8 mouse cellular contexts compared by ENCODE assay signal in the genomic region with DNA sequence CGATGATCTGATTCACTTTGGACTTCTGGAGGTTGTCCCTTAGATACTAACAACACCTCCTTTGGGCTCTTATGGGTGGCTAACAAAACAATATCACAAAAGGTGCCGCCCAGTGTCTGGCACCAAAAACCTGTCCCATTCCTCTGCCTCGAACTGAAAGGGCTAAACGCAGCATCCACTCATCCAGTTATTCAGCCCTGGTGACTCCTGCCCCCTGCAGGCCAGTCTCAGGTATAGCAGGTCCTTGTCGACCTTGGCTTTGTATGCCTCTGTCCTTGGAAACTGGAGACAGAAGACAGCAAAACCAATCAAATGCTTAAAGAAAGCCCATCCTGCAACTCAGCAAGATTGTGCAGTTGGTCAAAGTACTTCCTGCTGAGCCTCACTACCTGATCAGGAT. TPM values are rescaled to one million over a fixed set of nuclear protein-coding genes. Genes with fewer than 3 reads are reported as not detected.
A peak's percentile ranks its signal among the peaks of the same experiment; 100 is the strongest.
DNase-seq lines count a peak whose midpoint lies in the region; ATAC-seq and TF ChIP-seq lines count a peak whose summit lies in the region.

No protein-coding gene starts in this region.

- peak; percentile 75 for TF ChIP-seq CTCF in heart, postnatal 0 days (IDR thresholded peaks at IDR 0.05; ENCODE audit: low read depth)

- no peak overlapping the region for H3K4me3 ChIP-seq in heart, postnatal 0 days (ENCODE audit: low read depth, low read length)
- H3K4me3 ChIP-seq in heart, embryonic 12.5 days: no peak overlapping the region
- no peak overlapping the region for H3K4me3 ChIP-seq in embryonic facial prominence, embryonic 11.5 days (ENCODE audit: low read depth, low read length)
- H3K4me3 ChIP-seq in heart, embryonic 11.5 days (ENCODE audit: low read depth, low read length): no peak overlapping the region

- no peak overlapping the region for H3K4me2 ChIP-seq in heart, postnatal 0 days (ENCODE audit: low read depth, low read length)
- no peak overlapping the region for H3K4me2 ChIP-seq in heart, embryonic 12.5 days
- H3K4me2 ChIP-seq in embryonic facial prominence, embryonic 11.5 days (ENCODE audit: low read depth, low read length): no peak overlapping the region
- H3K4me2 ChIP-seq in heart, embryonic 11.5 days: no peak overlapping the region

- no peak overlapping the region for H3K9ac ChIP-seq in heart, postnatal 0 days (replicated peaks; ENCODE audit: low read depth, low read length)
- no peak overlapping the region for H3K9ac ChIP-seq in heart, embryonic 12.5 days
- no peak overlapping the region for H3K9ac ChIP-seq in embryonic facial prominence, embryonic 11.5 days (replicated peaks; ENCODE audit: low read length)
- H3K9ac ChIP-seq in heart, embryonic 11.5 days (ENCODE audit: low read depth, low read length): no peak overlapping the region

- no peaks in the 10 kb centered on the region for H3K9me3 ChIP-seq in heart, postnatal 0 days (replicated peaks; ENCODE audit: control insufficient read depth, low read length)
- H3K9me3 ChIP-seq in heart, embryonic 12.5 days (replicated peaks): no peaks in the 10 kb centered on the region
- no peaks in the 10 kb centered on the region for H3K9me3 ChIP-seq in embryonic facial prominence, embryonic 11.5 days (replicated peaks; ENCODE audit: control insufficient read depth, low read length)
- H3K9me3 ChIP-seq in heart, embryonic 11.5 days (replicated peaks; ENCODE audit: control insufficient read depth, low read length): no peaks in the 10 kb centered on the region

- 50% methylated on average over 5 of the region's 5 CpGs for WGBS in heart, postnatal 0 days
- WGBS in heart, embryonic 12.5 days: 41% methylated on average over 5 of the region's 5 CpGs
- 55% methylated on average over 5 of the region's 5 CpGs for WGBS in embryonic facial prominence, embryonic 11.5 days
- WGBS in heart, embryonic 11.5 days (ENCODE audit: insufficient replicate concordance): 46% methylated on average over 5 of the region's 5 CpGs

- TF ChIP-seq EP300 in heart, postnatal 0 days (IDR thresholded peaks at IDR 0.05; ENCODE audit: low read depth): no peak

- no peak for DNase-seq in heart, postnatal 0 days (ENCODE audit: low spot score)
- peak; percentile 59 for DNase-seq in 416B (ENCODE audit: low read depth)
- DNase-seq in T-cell, adult 2 months (ENCODE audit: low spot score): peak; percentile 61
- DNase-seq in embryonic facial prominence, embryonic 11.5 days (ENCODE audit: low spot score): peak; percentile 56
- peak; percentile 40 to 62 for DNase-seq in natural killer cell, adult 2 months (ENCODE audit: low spot score in 2 of 2)
- DNase-seq in left cerebral cortex, postnatal 25 days (ENCODE audit: low spot score in 2 of 2): no peak

- peaks cover 43% of the 10 kb centered on the region for H3K27me3 ChIP-seq in heart, postnatal 0 days (ENCODE audit: control insufficient read depth, insufficient read depth, low read length)
- H3K27me3 ChIP-seq in heart, embryonic 12.5 days (replicated peaks): peaks cover 68% of the 10 kb centered on the region
- peaks cover 36% of the 10 kb centered on the region for H3K27me3 ChIP-seq in embryonic facial prominence, embryonic 11.5 days (ENCODE audit: control insufficient read depth, insufficient read depth, low read length)
- peaks cover 49% of the 10 kb centered on the region for H3K27me3 ChIP-seq in heart, embryonic 11.5 days (ENCODE audit: control insufficient read depth, insufficient read depth, low read length)

- no peak for ATAC-seq in heart, postnatal 0 days (ENCODE audit: insufficient read depth, low read depth)
- no peak for ATAC-seq in heart, embryonic 12.5 days (ENCODE audit: insufficient number of reproducible peaks, low FRiP score)
- no peak for ATAC-seq in embryonic facial prominence, embryonic 11.5 days (replicated peaks; ENCODE audit: insufficient number of reproducible peaks, low FRiP score, low TSS enrichment, low read depth)
- no peak for ATAC-seq in heart, embryonic 11.5 days (replicated peaks; ENCODE audit: insufficient number of reproducible peaks, low FRiP score, low TSS enrichment)

- intact Hi-C loops in left cerebral cortex, postnatal 25 days (cut with DNase I): no loop called here

- peaks cover 12% of the 10 kb centered on the region for H3K4me1 ChIP-seq in heart, postnatal 0 days (ENCODE audit: control insufficient read depth, insufficient read depth)
- H3K4me1 ChIP-seq in heart, embryonic 12.5 days (replicated peaks): peaks cover 50% of the 10 kb centered on the region
- H3K4me1 ChIP-seq in embryonic facial prominence, embryonic 11.5 days (ENCODE audit: control insufficient read depth, insufficient read depth, low read length): peaks cover 10% of the 10 kb centered on the region
- peaks cover 30% of the 10 kb centered on the region for H3K4me1 ChIP-seq in heart, embryonic 11.5 days (ENCODE audit: control insufficient read depth, insufficient read depth, low read length)

- H3K27ac ChIP-seq in heart, postnatal 0 days (ENCODE audit: low read depth): no peak overlapping the region
- H3K27ac ChIP-seq in heart, embryonic 12.5 days (ENCODE audit: poor library complexity, severe bottlenecking): no peak overlapping the region
- no peak overlapping the region for H3K27ac ChIP-seq in embryonic facial prominence, embryonic 11.5 days (replicated peaks; ENCODE audit: low read depth, low read length)
- no peak overlapping the region for H3K27ac ChIP-seq in heart, embryonic 11.5 days (ENCODE audit: low read depth, low read length)

- no peaks in the 10 kb centered on the region for H3K36me3 ChIP-seq in heart, postnatal 0 days (replicated peaks; ENCODE audit: control insufficient read depth, insufficient read depth, low read length)
- H3K36me3 ChIP-seq in heart, embryonic 12.5 days: no peaks in the 10 kb centered on the region
- no peaks in the 10 kb centered on the region for H3K36me3 ChIP-seq in embryonic facial prominence, embryonic 11.5 days (replicated peaks; ENCODE audit: control insufficient read depth, insufficient read depth, low read depth, low read length)
- no peaks in the 10 kb centered on the region for H3K36me3 ChIP-seq in heart, embryonic 11.5 days (ENCODE audit: control insufficient read depth, insufficient read depth, low read length)

RNA-seq across cellular contexts. Expression of a gene that starts 5.4 kb away (rescaled TPM):
- 0.39 and 4.1 TPM in 2 replicates for total RNA-seq in heart, postnatal 0 days (2014; rRNA removed; ENCODE audit: low replicate concordance)
- 0.78 and 0.96 TPM in 2 replicates for polyA plus RNA-seq in heart, postnatal 0 days (2015; fragmentation: Nextera tagmentation; extraction: Ambion mirVana)
- polyA plus RNA-seq in heart, embryonic 12.5 days (2016; fragmentation: Nextera tagmentation; extraction: Ambion mirVana): 0.34 and 0.54 TPM in 2 replicates
- 2.4 and 2.7 TPM in 2 replicates for polyA plus RNA-seq in embryonic facial prominence, embryonic 11.5 days (2014; fragmentation: Nextera tagmentation; extraction: Ambion mirVana)
- 100 to 1,000 TPM; 295 to 302 TPM for total RNA-seq in left cerebral cortex, postnatal 25 days (2021)
- polyA plus RNA-seq in heart, embryonic 11.5 days (2014; fragmentation: Nextera tagmentation; extraction: Ambion mirVana): 0.63 and 1.3 TPM in 2 replicates

RNA-seq across cellular contexts. Expression of a gene that starts 30.8 kb away (rescaled TPM):
- 68.4 and 74.8 TPM in 2 replicates for total RNA-seq in heart, postnatal 0 days (2014; rRNA removed; ENCODE audit: low replicate concordance)
- polyA plus RNA-seq in heart, postnatal 0 days (2015; fragmentation: Nextera tagmentation; extraction: Ambion mirVana): 20.4 and 21.1 TPM in 2 replicates
- polyA plus RNA-seq in heart, embryonic 12.5 days (2016; fragmentation: Nextera tagmentation; extraction: Ambion mirVana): 103 and 105 TPM in 2 replicates
- 36.6 and 37.5 TPM in 2 replicates for polyA plus RNA-seq in embryonic facial prominence, embryonic 11.5 days (2014; fragmentation: Nextera tagmentation; extraction: Ambion mirVana)
- total RNA-seq in left cerebral cortex, postnatal 25 days (2021): 10 to 100 TPM; 86.2 to 87.5 TPM
- 68.9 and 77.8 TPM in 2 replicates for polyA plus RNA-seq in heart, embryonic 11.5 days (2014; fragmentation: Nextera tagmentation; extraction: Ambion mirVana)

RNA-seq across cellular contexts. Expression of a gene that starts 46.8 kb away (rescaled TPM):
- total RNA-seq in heart, postnatal 0 days (2014; rRNA removed; ENCODE audit: low replicate concordance): 41.1 and 71.6 TPM in 2 replicates
- 57.9 and 65.9 TPM in 2 replicates for polyA plus RNA-seq in heart, postnatal 0 days (2015; fragmentation: Nextera tagmentation; extraction: Ambion mirVana)
- polyA plus RNA-seq in heart, embryonic 12.5 days (2016; fragmentation: Nextera tagmentation; extraction: Ambion mirVana): 63.2 and 68.6 TPM in 2 replicates
- 101 and 108 TPM in 2 replicates for polyA plus RNA-seq in embryonic facial prominence, embryonic 11.5 days (2014; fragmentation: Nextera tagmentation; extraction: Ambion mirVana)
- 100 to 1,000 TPM; 104 to 110 TPM for total RNA-seq in left cerebral cortex, postnatal 25 days (2021)
- 86.9 and 90.6 TPM in 2 replicates for polyA plus RNA-seq in heart, embryonic 11.5 days (2014; fragmentation: Nextera tagmentation; extraction: Ambion mirVana)

RNA-seq across cellular contexts. Expression of a gene that starts 54.0 kb away (rescaled TPM):
- total RNA-seq in heart, postnatal 0 days (2014; rRNA removed; ENCODE audit: low replicate concordance): 17.0 and 25.9 TPM in 2 replicates
- 10.6 and 11.7 TPM in 2 replicates for polyA plus RNA-seq in heart, postnatal 0 days (2015; fragmentation: Nextera tagmentation; extraction: Ambion mirVana)
- 22.8 and 23.2 TPM in 2 replicates for polyA plus RNA-seq in heart, embryonic 12.5 days (2016; fragmentation: Nextera tagmentation; extraction: Ambion mirVana)
- 49.6 and 53.0 TPM in 2 replicates for polyA plus RNA-seq in embryonic facial prominence, embryonic 11.5 days (2014; fragmentation: Nextera tagmentation; extraction: Ambion mirVana)
- 10 to 100 TPM; 27.1 to 28.8 TPM for total RNA-seq in left cerebral cortex, postnatal 25 days (2021)
- 18.9 and 21.6 TPM in 2 replicates for polyA plus RNA-seq in heart, embryonic 11.5 days (2014; fragmentation: Nextera tagmentation; extraction: Ambion mirVana)

Comparison
In these comparisons a context has a peak if more than half of its experiments do, and no peak if none do; other contexts are left out.
1. DNase-seq: peak in 416B (single experiment), T-cell, adult 2 months (single experiment), embryonic facial prominence, embryonic 11.5 days (single experiment) and natural killer cell, adult 2 months (2 of 2); none in heart, postnatal 0 days (single experiment) and left cerebral cortex, postnatal 25 days (0 of 2).